Mouse (Mus musculus) thymus, postnatal 4 days (tissue): ENCODE data around the gene Zfp91.
"Not testable (repeated sequence)": the region's sequence is repeated elsewhere in the genome, so short reads cannot be mapped to it uniquely, and the experiment has no call there.

Experiments used
- DNase-seq: peaks from one replicate; pipeline ENCODE4 v3.0.0; 2021

The Zfp91 gene

GRCm38 (mm10) chr19:12792374-12792773 lies 3.6 kb downstream of the Zfp91 start:
- DNase-seq: no peak

GRCm38 (mm10) chr19:12787721-12788120 lies 8.2 kb downstream of the Zfp91 start:
- no peak for DNase-seq

GRCm38 (mm10) chr19:12786803-12787395 lies 9.0 kb downstream of the Zfp91 start:
- no peak for DNase-seq

- no peak for DNase-seq
Measured at GRCm38 (mm10) chr19:12780437-12780836, 15.5 kb downstream of the Zfp91 start.

- DNase-seq: no peak
Measured at GRCm38 (mm10) chr19:12770888-12771287, 25.0 kb downstream of the Zfp91 start.

GRCm38 (mm10) chr19:12765308-12765707 lies 30.6 kb downstream of the Zfp91 start, which contains the start of gene Cntf:
Gene Cntf (minus strand): TSS chr19:12765632.
- no peak for DNase-seq

- DNase-seq: peak; percentile 55
Measured at GRCm38 (mm10) chr19:12762212-12763130, 33.5 kb downstream of the Zfp91 start.

- DNase-seq: no peak
Measured at GRCm38 (mm10) chr19:12759656-12760055, 36.3 kb downstream of the Zfp91 start.

- no peak for DNase-seq
Measured at GRCm38 (mm10) chr19:12758936-12759478, 36.9 kb downstream of the Zfp91 start.

GRCm38 (mm10) chr19:12756286-12756685 lies 39.6 kb downstream of the Zfp91 start:
- DNase-seq: no peak

GRCm38 (mm10) chr19:12731950-12732349 lies 64.0 kb downstream of the Zfp91 start:
- no peak for DNase-seq

- no peak for DNase-seq
Measured at GRCm38 (mm10) chr19:12731036-12731435, 64.9 kb downstream of the Zfp91 start.

GRCm38 (mm10) chr19:12725851-12726250 lies 70.1 kb downstream of the Zfp91 start:
- DNase-seq: no peak

GRCm38 (mm10) chr19:12722308-12722707 lies 73.6 kb downstream of the Zfp91 start:
- peak; percentile 68 for DNase-seq

- not testable (repeated sequence) for DNase-seq
Measured at GRCm38 (mm10) chr19:12721596-12721995, 74.3 kb downstream of the Zfp91 start.

GRCm38 (mm10) chr19:12720919-12721318 lies 75.0 kb downstream of the Zfp91 start:
- DNase-seq: not testable (repeated sequence)

GRCm38 (mm10) chr19:12720463-12720862 lies 75.5 kb downstream of the Zfp91 start:
- DNase-seq: no peak

GRCm38 (mm10) chr19:12719189-12719588 lies 76.7 kb downstream of the Zfp91 start:
- no peak for DNase-seq
